Comparison of ENCODE assay signal across 8 mouse cellular contexts in genomic region chr15:81361022-81361404, GRCm38 (mm10). TPM values are rescaled to one million over a fixed set of nuclear protein-coding genes. Genes with fewer than 3 reads are reported as not detected.
A peak's percentile ranks its signal among the peaks of the same experiment; 100 is the strongest.
DNase-seq lines count a peak whose midpoint lies in the region; ATAC-seq and TF ChIP-seq lines count a peak whose summit lies in the region.

No protein-coding gene starts in this region.

- H3K4me3 ChIP-seq in heart, embryonic 16.5 days (ENCODE audit: low read length), result peak overlapping the region; percentile 81
- H3K4me3 ChIP-seq in brown adipose tissue, adult 24 weeks (ENCODE audit: insufficient read depth, low read depth, low read length), result peak overlapping the region; percentile 53
- H3K4me3 ChIP-seq in hindbrain, postnatal 0 days (ENCODE audit: low read length), result peak overlapping the region; percentile 76
- H3K4me3 ChIP-seq in midbrain, embryonic 15.5 days, result peak overlapping the region; percentile 53

- peaks cover 16% of the 10 kb centered on the region for H3K36me3 ChIP-seq in heart, embryonic 16.5 days (ENCODE audit: control insufficient read depth, insufficient read depth)
- peaks cover 26% of the 10 kb centered on the region for H3K36me3 ChIP-seq in hindbrain, postnatal 0 days (ENCODE audit: insufficient read depth, low read length)
- H3K36me3 ChIP-seq in midbrain, embryonic 15.5 days (replicated peaks), result peaks cover 13% of the 10 kb centered on the region; the same call in 1 of the 2 replicates

- H3K27me3 ChIP-seq in heart, embryonic 16.5 days (ENCODE audit: control insufficient read depth, insufficient read depth, low read length), result no peaks in the 10 kb centered on the region
- H3K27me3 ChIP-seq in hindbrain, postnatal 0 days (ENCODE audit: insufficient read depth, low read length), result no peaks in the 10 kb centered on the region
- H3K27me3 ChIP-seq in midbrain, embryonic 15.5 days (replicated peaks), result no peaks in the 10 kb centered on the region

- no peak for DNase-seq in heart, postnatal 4 days
- no peak for DNase-seq in hindbrain, postnatal 0 days (ENCODE audit: low spot score)
- no peak for DNase-seq in cerebellum, postnatal 25 days
- no peak for DNase-seq in adrenal gland, adult 18-20 months (ENCODE audit: low spot score in 2 of 2)
- no peak for DNase-seq in right cerebral cortex, postnatal 36 days (ENCODE audit: low spot score in 2 of 2)

- 33% methylated on average over 6 of the region's 6 CpGs for WGBS in heart, embryonic 16.5 days
- 41% methylated on average over 6 of the region's 6 CpGs for WGBS in hindbrain, postnatal 0 days
- 48% methylated on average over 6 of the region's 6 CpGs for WGBS in midbrain, embryonic 15.5 days

- H3K9me3 ChIP-seq in heart, embryonic 16.5 days (replicated peaks; ENCODE audit: control insufficient read depth, low read length), result no peaks in the 10 kb centered on the region
- no peaks in the 10 kb centered on the region for H3K9me3 ChIP-seq in hindbrain, postnatal 0 days (ENCODE audit: low read length)
- H3K9me3 ChIP-seq in midbrain, embryonic 15.5 days, result no peaks in the 10 kb centered on the region

- H3K9ac ChIP-seq in heart, embryonic 16.5 days (ENCODE audit: low read length), result peak overlapping the region; percentile 46
- peak overlapping the region; percentile 33; the same call in 1 of the 2 replicates for H3K9ac ChIP-seq in hindbrain, postnatal 0 days (replicated peaks; ENCODE audit: low read length)
- H3K9ac ChIP-seq in midbrain, embryonic 15.5 days, result no peak overlapping the region

- H3K4me1 ChIP-seq in heart, embryonic 16.5 days (ENCODE audit: control insufficient read depth, insufficient read depth, low read length), result peaks cover 11% of the 10 kb centered on the region
- H3K4me1 ChIP-seq in brown adipose tissue, adult 24 weeks (ENCODE audit: control insufficient read depth, insufficient read depth, insufficient read length, low read length), result peaks cover 4% of the 10 kb centered on the region; the same call in 1 of the 2 replicates
- peaks cover 5% of the 10 kb centered on the region; the same call in 1 of the 2 replicates for H3K4me1 ChIP-seq in hindbrain, postnatal 0 days (ENCODE audit: insufficient read depth, low read length)
- peaks cover 13% of the 10 kb centered on the region for H3K4me1 ChIP-seq in midbrain, embryonic 15.5 days

- peak overlapping the region; percentile 73 for H3K4me2 ChIP-seq in heart, embryonic 16.5 days (ENCODE audit: low read depth, low read length)
- peak overlapping the region; percentile 97 for H3K4me2 ChIP-seq in hindbrain, postnatal 0 days (ENCODE audit: low read depth, low read length)
- peak overlapping the region; percentile 67 for H3K4me2 ChIP-seq in midbrain, embryonic 15.5 days

- H3K27ac ChIP-seq in heart, embryonic 16.5 days (ENCODE audit: low read length), result peak overlapping the region; percentile 88
- peak overlapping the region; percentile 62 for H3K27ac ChIP-seq in brown adipose tissue, adult 24 weeks (replicated peaks; ENCODE audit: low read depth, low read length)
- H3K27ac ChIP-seq in hindbrain, postnatal 0 days, result peak overlapping the region; percentile 84
- peak overlapping the region; percentile 73 for H3K27ac ChIP-seq in midbrain, embryonic 15.5 days

- ATAC-seq in heart, embryonic 16.5 days (replicated peaks; ENCODE audit: extremely low read depth, insufficient read depth, low FRiP score), result peak; percentile 37
- ATAC-seq in hindbrain, postnatal 0 days, result no peak; the same call in 1 of the 2 replicates
- no peak; the same call in 1 of the 2 replicates for ATAC-seq in midbrain, embryonic 15.5 days (replicated peaks)

- TF ChIP-seq CTCF in hindbrain, postnatal 0 days (IDR thresholded peaks at IDR 0.05; ENCODE audit: low read depth), result no peak

RNA-seq across cellular contexts. Expression of gene Slc25a17, which starts 0.4 kb away (rescaled TPM):
- 56.3 and 61.8 TPM in 2 replicates for polyA plus RNA-seq in heart, embryonic 16.5 days (2015; fragmentation: Nextera tagmentation; extraction: Ambion mirVana)
- 10 to 100 TPM; 31.9 to 32.8 TPM for total RNA-seq in heart, postnatal 4 days (2021)
- polyA plus RNA-seq in brown adipose tissue, adult 24 weeks (2012; ENCODE audit: insufficient read depth, insufficient read length, missing spikeins), result 109 and 113 TPM in 2 replicates
- total RNA-seq in hindbrain, postnatal 0 days (2014; rRNA removed), result 57.9 and 66.3 TPM in 2 replicates
- polyA plus RNA-seq in hindbrain, postnatal 0 days (2015; fragmentation: Nextera tagmentation; extraction: Ambion mirVana), result 110 and 113 TPM in 2 replicates
- polyA plus RNA-seq in midbrain, embryonic 15.5 days (2015; fragmentation: Nextera tagmentation; extraction: Ambion mirVana), result 132 and 138 TPM in 2 replicates
- 100 to 1,000 TPM in 1 of 2 experiments, 10 to 100 TPM in 1; 62.3 to 108 TPM for total RNA-seq in adrenal gland, adult 18-20 months (2021)

RNA-seq across cellular contexts. Expression of gene St13, which starts 38.9 kb away (rescaled TPM):
- polyA plus RNA-seq in heart, embryonic 16.5 days (2015; fragmentation: Nextera tagmentation; extraction: Ambion mirVana), result 104 and 121 TPM in 2 replicates
- total RNA-seq in heart, postnatal 4 days (2021), result 100 to 1,000 TPM; 101 to 109 TPM
- 181 and 325 TPM in 2 replicates for polyA plus RNA-seq in brown adipose tissue, adult 24 weeks (2012; ENCODE audit: insufficient read depth, insufficient read length, missing spikeins)
- total RNA-seq in hindbrain, postnatal 0 days (2014; rRNA removed), result 83.8 and 87.8 TPM in 2 replicates
- 209 and 221 TPM in 2 replicates for polyA plus RNA-seq in hindbrain, postnatal 0 days (2015; fragmentation: Nextera tagmentation; extraction: Ambion mirVana)
- 180 and 190 TPM in 2 replicates for polyA plus RNA-seq in midbrain, embryonic 15.5 days (2015; fragmentation: Nextera tagmentation; extraction: Ambion mirVana)
- total RNA-seq in adrenal gland, adult 18-20 months (2021), result 100 to 1,000 TPM; 319 to 323 TPM

RNA-seq across cellular contexts. Expression of gene Xpnpep3, which starts 38.9 kb away (rescaled TPM):
- 10.7 and 11.2 TPM in 2 replicates for polyA plus RNA-seq in heart, embryonic 16.5 days (2015; fragmentation: Nextera tagmentation; extraction: Ambion mirVana)
- 10 to 100 TPM; 12.3 to 14.9 TPM for total RNA-seq in heart, postnatal 4 days (2021)
- polyA plus RNA-seq in brown adipose tissue, adult 24 weeks (2012; ENCODE audit: insufficient read depth, insufficient read length, missing spikeins), result 15.6 and 33.2 TPM in 2 replicates
- 7.7 and 12.7 TPM in 2 replicates for total RNA-seq in hindbrain, postnatal 0 days (2014; rRNA removed)
- 6.5 and 6.7 TPM in 2 replicates for polyA plus RNA-seq in hindbrain, postnatal 0 days (2015; fragmentation: Nextera tagmentation; extraction: Ambion mirVana)
- 9.5 and 11.2 TPM in 2 replicates for polyA plus RNA-seq in midbrain, embryonic 15.5 days (2015; fragmentation: Nextera tagmentation; extraction: Ambion mirVana)
- 10 to 100 TPM; 28.0 to 30.1 TPM for total RNA-seq in adrenal gland, adult 18-20 months (2021)

RNA-seq across cellular contexts. Expression of gene Dnajb7, which starts 47.1 kb away (rescaled TPM):
- 1.2 and 1.7 TPM in 2 replicates for polyA plus RNA-seq in heart, embryonic 16.5 days (2015; fragmentation: Nextera tagmentation; extraction: Ambion mirVana)
- not detected for total RNA-seq in heart, postnatal 4 days (2021)
- polyA plus RNA-seq in brown adipose tissue, adult 24 weeks (2012; ENCODE audit: insufficient read depth, insufficient read length, missing spikeins), result not detected in 2 replicates
- total RNA-seq in hindbrain, postnatal 0 days (2014; rRNA removed), result not detected in 2 replicates
- polyA plus RNA-seq in hindbrain, postnatal 0 days (2015; fragmentation: Nextera tagmentation; extraction: Ambion mirVana), result 0.43 and 0.44 TPM in 2 replicates
- 1.6 and 1.9 TPM in 2 replicates for polyA plus RNA-seq in midbrain, embryonic 15.5 days (2015; fragmentation: Nextera tagmentation; extraction: Ambion mirVana)
- total RNA-seq in adrenal gland, adult 18-20 months (2021), result not detected
